Mouse (Mus musculus) ovary, postnatal 10 days (tissue): ENCODE results near the gene Lhx6.

Experiments
- DNase-seq: peaks from one replicate; pipeline ENCODE4 v3.0.0; 2022; ENCODE audit warnings: low spot score

The Lhx6 gene

DNA sequence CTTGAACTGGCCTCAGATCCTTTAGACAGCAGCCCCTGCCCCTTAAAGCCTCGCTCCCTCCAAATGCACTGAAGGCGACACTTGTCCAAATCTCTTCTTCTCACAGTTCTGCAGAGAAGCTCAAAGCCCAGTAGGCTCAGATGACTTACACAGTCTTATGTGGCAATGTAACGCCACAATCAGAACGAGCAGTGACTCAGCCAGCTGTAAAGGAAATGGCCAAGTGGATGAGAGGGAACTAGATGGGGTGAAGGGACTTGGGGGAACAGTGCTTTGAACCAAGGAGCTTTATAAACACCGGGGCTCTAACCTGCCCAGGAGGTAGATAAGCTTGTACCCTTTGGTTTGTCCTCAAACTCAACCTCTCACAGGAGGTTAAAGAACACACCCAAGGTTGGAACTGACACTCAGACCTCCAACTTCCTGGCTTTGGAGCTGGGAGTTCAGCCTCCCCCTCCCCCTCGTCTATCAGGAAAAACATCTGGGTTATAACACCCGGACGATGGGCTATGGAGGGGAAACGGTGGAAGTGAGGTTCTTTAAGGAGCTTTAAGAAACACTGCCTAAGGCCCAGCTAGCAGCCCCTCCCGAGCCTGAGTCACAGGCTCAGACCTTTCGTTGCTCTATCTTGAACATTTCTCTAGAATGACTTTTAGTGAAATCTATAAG is 69.7 kb downstream of the Lhx6 start:
- DNase-seq, result no peak

- no peak for DNase-seq
Observed at GRCm38 (mm10) chr2:36034898-36035297, 70.3 kb downstream of the Lhx6 start.

DNA sequence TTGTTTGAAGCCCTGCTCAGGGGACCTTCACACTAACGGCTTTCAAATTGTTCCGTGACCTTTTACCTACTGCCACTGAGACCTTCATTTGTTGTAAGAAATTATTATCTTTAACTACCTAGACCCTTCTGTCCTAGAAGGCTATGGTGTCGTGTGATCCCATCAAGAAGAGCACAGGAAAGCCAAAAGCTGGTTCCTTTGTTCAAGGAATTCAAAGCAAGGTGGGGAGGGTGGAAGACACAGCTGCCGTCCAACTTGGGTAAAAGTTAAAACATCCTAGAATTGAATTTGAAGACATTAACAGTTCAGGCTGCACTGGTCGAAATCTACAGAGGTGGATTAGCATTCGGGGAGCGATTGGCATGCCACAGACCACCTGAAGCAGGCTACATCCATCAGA is 71.2 kb downstream of the Lhx6 start:
- DNase-seq, result no peak

GRCm38 (mm10) chr2:36032884-36033283 is 72.3 kb downstream of the Lhx6 start:
- no peak for DNase-seq
